Mouse (Mus musculus) midbrain, embryonic 10.5 days (tissue): ENCODE results near the gene Dnaic2. TPM values are rescaled to one million over a fixed set of nuclear protein-coding genes. Genes with fewer than 3 reads are reported as not detected.

Experiments
- DNase-seq: peaks from one replicate; pipeline ENCODE4 v3.0.0-alpha.2; 2017; ENCODE audit warnings: low spot score
- H3K27ac ChIP-seq: fragments of 300-500 bp; sonication (generic); replicated peaks from 2 replicates; pipeline ENCODE4 v1.5.1; 2016; ENCODE audit warnings: mild to moderate bottlenecking
- H3K27me3 ChIP-seq: fragments of 300-500 bp; sonication (generic); 2 replicates; pipeline ENCODE4 v1.6.1; 2016; ENCODE audit warnings: low read depth, mild to moderate bottlenecking; ENCODE audit not compliant: poor library complexity, severe bottlenecking
- H3K36me3 ChIP-seq: fragments of 300-500 bp; sonication (generic); 2 replicates; pipeline ENCODE4 v1.6.1; 2016; ENCODE audit warnings: mild to moderate bottlenecking, moderate library complexity
- H3K4me1 ChIP-seq: fragments of 300-500 bp; sonication (generic); 2 replicates; pipeline ENCODE4 v1.6.1; 2016
- H3K4me3 ChIP-seq: fragments of 300-500 bp; sonication (generic); 2 replicates; pipeline ENCODE4 v1.5.1; 2016; ENCODE audit warnings: mild to moderate bottlenecking, moderate library complexity
- H3K9me3 ChIP-seq: fragments of 300-500 bp; sonication (generic); replicated peaks from 2 replicates; pipeline ENCODE4 v1.6.1; 2016; ENCODE audit warnings: mild to moderate bottlenecking
- WGBS: fragments of 180-500 bp; shearing (Covaris S2); methylation state at CpG from one replicate; pipeline ENCODE4 v1.1.7; 2016; 5-methylcytosine and 5-hydroxymethylcytosine counted together
- polyA plus RNA-seq: library from polyadenylated mRNA; unstranded; fragments of >200 nt; fragmentation: Nextera tagmentation; extraction: Ambion mirVana; gene quantifications from 2 replicates; pipeline ENCODE4 v1.2.1, GENCODE M21; 2016

The Dnaic2 gene
- polyA plus RNA-seq, 1 experiment from 2014 or later = 2.2 TPM

DNA sequence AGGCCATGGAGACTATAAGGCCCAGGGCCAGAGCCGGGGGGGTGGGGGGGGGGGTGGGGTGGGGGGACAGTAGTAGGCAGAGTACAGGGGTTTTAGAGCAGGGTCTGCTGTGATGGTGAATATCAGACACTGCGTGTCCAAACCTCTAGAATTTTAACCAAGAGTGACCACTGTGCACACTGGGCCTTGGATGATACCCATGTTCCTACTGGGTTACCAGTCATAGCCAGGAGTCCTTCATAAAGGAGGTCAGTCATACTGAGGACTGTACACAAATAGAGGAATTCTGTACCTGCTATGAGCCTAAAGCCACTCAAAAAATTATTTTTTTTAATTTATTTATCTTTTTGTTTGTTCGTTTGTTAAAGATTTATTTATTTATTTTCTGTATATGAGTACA is 38.5 kb upstream of the Dnaic2 start:
- no peak overlapping the region for H3K4me3 ChIP-seq
- WGBS = 88% methylated on average over 2 of the region's 3 CpGs
- H3K27me3 ChIP-seq = no peaks in the 10 kb centered on the region
- no peak overlapping the region for H3K27ac ChIP-seq
- H3K36me3 ChIP-seq = peaks cover 11% of the 10 kb centered on the region
- peaks cover 33% of the 10 kb centered on the region for H3K4me1 ChIP-seq
- no peaks in the 10 kb centered on the region for H3K9me3 ChIP-seq
- no peak for DNase-seq

DNA sequence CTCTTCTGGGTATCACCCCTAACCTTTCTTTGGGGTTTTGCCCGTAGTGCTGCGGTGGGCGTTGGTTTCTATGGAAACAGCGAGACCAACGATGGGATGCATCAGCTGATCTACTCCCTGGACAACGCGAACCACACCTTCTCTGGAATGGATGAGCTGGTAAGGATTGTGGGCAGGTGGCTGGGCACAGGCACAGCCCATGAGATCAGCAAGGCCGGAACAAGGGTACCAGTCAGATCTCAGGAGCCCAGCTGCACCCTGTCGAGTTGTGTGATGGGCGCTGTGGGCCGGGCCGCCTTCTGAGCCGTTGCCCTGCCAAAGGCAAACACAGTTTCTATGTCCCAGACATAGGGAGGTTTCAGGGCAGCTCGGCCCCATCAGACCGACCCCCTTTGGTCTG is 37.0 kb upstream of the Dnaic2 start:
- Histone ChIP-seq H3K9me3 (no peaks in the 10 kb centered on the region), H3K27ac (no peak overlapping the region), H3K36me3 (peaks cover 11% of the 10 kb centered on the region), H3K27me3 (no peaks in the 10 kb centered on the region), H3K4me1 (peaks cover 19% of the 10 kb centered on the region), H3K4me3 (no peak overlapping the region)
- DNase-seq = no peak
- 93% methylated on average over 15 of the region's 15 CpGs for WGBS

- DNase-seq = no peak
- no peaks in the 10 kb centered on the region for H3K9me3 ChIP-seq
- no peak overlapping the region for H3K4me3 ChIP-seq
- no peaks in the 10 kb centered on the region for H3K27me3 ChIP-seq
- H3K4me1 ChIP-seq = peaks cover 15% of the 10 kb centered on the region
- peaks cover 15% of the 10 kb centered on the region for H3K36me3 ChIP-seq
- 0 out of 2 replicates have a peak overlapping the region, but pooled peaks have one; percentile 3 for H3K27ac ChIP-seq
- 69% methylated on average over 6 of the region's 6 CpGs for WGBS
These were observed 35.6 kb upstream of the Dnaic2 start for GRCm38 (mm10) chr11:114691454-114692182.

- no peak for DNase-seq
- 40% methylated on average over 7 of the region's 7 CpGs for WGBS
- H3K4me1 ChIP-seq = peaks cover 15% of the 10 kb centered on the region
- no peak overlapping the region for H3K4me3 ChIP-seq
- H3K27ac ChIP-seq = 0 out of 2 replicates have a peak overlapping the region, but pooled peaks have one; percentile 28
- H3K9me3 ChIP-seq = no peaks in the 10 kb centered on the region
- peaks cover 17% of the 10 kb centered on the region for H3K36me3 ChIP-seq
- H3K27me3 ChIP-seq = no peaks in the 10 kb centered on the region
These were observed 34.6 kb upstream of the Dnaic2 start for GRCm38 (mm10) chr11:114692601-114693000.

GRCm38 (mm10) chr11:114693456-114693855 is 33.8 kb upstream of the Dnaic2 start:
- Histone ChIP-seq H3K4me3 (no peak overlapping the region), H3K9me3 (no peaks in the 10 kb centered on the region), H3K27ac (no peak overlapping the region), H3K4me1 (peaks cover 12% of the 10 kb centered on the region), H3K36me3 (peaks cover 17% of the 10 kb centered on the region), H3K27me3 (no peaks in the 10 kb centered on the region)
- DNase-seq = no peak
- 96% methylated on average over 6 of the region's 6 CpGs for WGBS

GRCm38 (mm10) chr11:114694451-114694850 is 32.8 kb upstream of the Dnaic2 start:
- Histone ChIP-seq H3K9me3 (no peaks in the 10 kb centered on the region), H3K27me3 (no peaks in the 10 kb centered on the region), H3K36me3 (peaks cover 17% of the 10 kb centered on the region), H3K4me3 (no peak overlapping the region), H3K4me1 (peaks cover 12% of the 10 kb centered on the region), H3K27ac (no peak overlapping the region)
- no peak for DNase-seq
- 84% methylated on average over 2 of the region's 2 CpGs for WGBS

GRCm38 (mm10) chr11:114698496-114698895 is 28.7 kb upstream of the Dnaic2 start:
- Histone ChIP-seq H3K4me3 (no peak overlapping the region), H3K27me3 (no peaks in the 10 kb centered on the region), H3K9me3 (no peaks in the 10 kb centered on the region), H3K4me1 (no peaks in the 10 kb centered on the region), H3K36me3 (0 out of 2 replicates have a peak, but pooled peaks cover 6% of the 10 kb centered on the region), H3K27ac (no peak overlapping the region)
- DNase-seq = no peak
- WGBS = 93% methylated on average over 7 of the region's 7 CpGs

GRCm38 (mm10) chr11:114699511-114699910 is 27.7 kb upstream of the Dnaic2 start:
- DNase-seq = no peak
- H3K9me3 ChIP-seq = no peaks in the 10 kb centered on the region
- no peak overlapping the region for H3K27ac ChIP-seq
- H3K4me3 ChIP-seq = no peak overlapping the region
- WGBS = 91% methylated on average over 12 of the region's 12 CpGs
- H3K36me3 ChIP-seq = 0 out of 2 replicates have a peak, but pooled peaks cover 6% of the 10 kb centered on the region
- peaks cover 9% of the 10 kb centered on the region for H3K4me1 ChIP-seq
- no peaks in the 10 kb centered on the region for H3K27me3 ChIP-seq

- 91% methylated on average over 15 of the region's 15 CpGs for WGBS
- Histone ChIP-seq H3K36me3 (0 out of 2 replicates have a peak, but pooled peaks cover 2% of the 10 kb centered on the region), H3K4me1 (peaks cover 15% of the 10 kb centered on the region), H3K9me3 (no peaks in the 10 kb centered on the region), H3K27ac (no peak overlapping the region; the same call in 1 of the 2 replicates), H3K27me3 (no peaks in the 10 kb centered on the region), H3K4me3 (no peak overlapping the region)
- no peak for DNase-seq
These were observed 24.8 kb upstream of the Dnaic2 start for GRCm38 (mm10) chr11:114702311-114702995.

GRCm38 (mm10) chr11:114702996-114703361 is 24.2 kb upstream of the Dnaic2 start:
- no peaks in the 10 kb centered on the region for H3K27me3 ChIP-seq
- no peak overlapping the region for H3K27ac ChIP-seq
- DNase-seq = no peak
- H3K4me1 ChIP-seq = peaks cover 15% of the 10 kb centered on the region
- 88% methylated on average over 6 of the region's 6 CpGs for WGBS
- H3K4me3 ChIP-seq = no peak overlapping the region
- H3K36me3 ChIP-seq = 0 out of 2 replicates have a peak, but pooled peaks cover 2% of the 10 kb centered on the region
- H3K9me3 ChIP-seq = no peaks in the 10 kb centered on the region

DNA sequence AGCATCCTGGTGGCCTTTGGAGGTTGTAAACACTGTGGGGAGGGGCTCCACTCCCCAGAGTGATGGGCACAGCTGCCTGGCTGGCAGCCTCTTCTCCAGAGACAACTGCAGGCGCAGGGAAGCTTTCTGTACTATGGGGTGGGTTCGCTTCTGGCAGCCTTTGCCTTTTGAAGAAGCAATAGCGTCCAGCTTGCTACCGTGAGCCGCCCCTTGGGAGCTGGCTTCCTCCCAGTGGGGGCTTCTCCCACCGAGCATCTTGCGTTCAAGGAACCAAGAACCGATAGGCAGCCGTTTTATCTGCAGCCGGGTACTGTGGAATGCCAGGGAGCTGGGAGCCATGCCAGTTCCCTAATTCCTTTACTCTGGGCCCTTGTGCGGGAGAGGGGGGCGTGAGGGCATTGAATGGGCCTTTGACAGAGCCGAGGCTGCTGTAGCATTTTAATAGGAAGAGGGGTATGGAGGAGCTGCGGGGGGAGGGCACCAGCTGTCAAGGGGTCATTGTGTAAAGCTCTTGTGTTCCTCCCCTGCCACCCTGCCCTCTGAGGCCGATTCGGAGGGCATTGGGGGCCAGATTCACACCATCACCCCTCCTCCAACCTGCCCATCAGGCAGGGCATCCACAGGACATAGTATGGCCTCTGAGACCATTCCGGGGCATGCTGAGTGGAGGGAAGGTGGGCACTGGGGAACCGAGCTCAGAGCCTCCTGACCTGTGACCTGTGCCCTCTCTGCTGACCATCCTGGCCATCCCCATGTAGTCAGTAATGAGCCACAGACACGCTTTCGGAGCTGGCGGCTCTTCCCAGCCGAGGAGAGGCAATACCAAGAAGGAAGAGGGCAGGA is 22.9 kb upstream of the Dnaic2 start:
- no peaks in the 10 kb centered on the region for H3K27me3 ChIP-seq
- WGBS = 64% methylated on average over 22 of the region's 22 CpGs
- DNase-seq = no peak
- peaks cover 15% of the 10 kb centered on the region for H3K4me1 ChIP-seq
- no peaks in the 10 kb centered on the region for H3K9me3 ChIP-seq
- H3K27ac ChIP-seq = peak overlapping the region; percentile 68
- no peak overlapping the region for H3K4me3 ChIP-seq
- peaks cover 11% of the 10 kb centered on the region for H3K36me3 ChIP-seq

DNA sequence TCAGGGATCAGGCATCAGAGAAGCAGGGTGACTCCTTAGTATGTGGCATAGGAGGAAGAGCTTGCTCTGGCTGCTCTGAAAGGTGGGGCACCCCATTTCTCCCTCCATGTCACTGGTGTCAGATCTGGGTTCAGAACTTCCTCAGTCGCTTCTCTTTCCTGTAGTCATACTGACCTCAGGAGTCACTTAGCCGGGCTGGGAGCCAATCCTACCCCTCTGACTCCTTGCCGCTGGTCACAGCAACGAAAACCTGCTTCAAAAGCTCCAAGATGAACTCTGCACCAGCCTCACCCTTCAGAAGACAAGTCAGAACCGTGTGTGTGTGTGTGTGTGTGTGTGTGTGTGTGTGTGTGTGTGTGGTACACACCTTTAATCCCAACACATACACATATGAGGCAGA is 20.9 kb upstream of the Dnaic2 start:
- Histone ChIP-seq H3K27ac (no peak overlapping the region), H3K27me3 (no peaks in the 10 kb centered on the region), H3K9me3 (no peaks in the 10 kb centered on the region), H3K4me3 (no peak overlapping the region), H3K4me1 (peaks cover 15% of the 10 kb centered on the region), H3K36me3 (peaks cover 15% of the 10 kb centered on the region)
- WGBS = 87% methylated on average over 5 of the region's 5 CpGs
- DNase-seq = no peak
